Mouse (Mus musculus) embryonic stem cell, embryonic (primary cell): ENCODE measurements around the gene Vwa7.
"Not testable (repeated sequence)": the region's sequence is repeated elsewhere in the genome, so short reads cannot be mapped to it uniquely, and the experiment has no call there.

Experiments
- CTCF ChIA-PET, 4 experiments: fragments of 300-600 bp in 2 of 4; fragments of 350-600 bp in 2 of 4; sonication (Branson Sonifier 250); formaldehyde crosslinking; loops; one replicate each; lab custom pipeline; 2022; ENCODE audit warnings: inconsistent platforms in 2 of 4; lab: Charles Lee
- POLR2A ChIA-PET, 4 experiments: fragments of 300-600 bp in 2 of 4; fragments of 350-600 bp in 2 of 4; sonication (Branson Sonifier 250); formaldehyde crosslinking; loops; one replicate each; lab custom pipeline; 2022; ENCODE audit warnings: antibody characterized with exemption in 4 of 4, inconsistent platforms in 1 of 4; lab: Charles Lee

Gene Vwa7

GRCm38 (mm10) chr17:35016376-35016775, at the start of gene Vwa7:
Vwa7 (plus strand) TSS chr17:35016579.
- POLR2A ChIA-PET: interaction anchor here in 2 of 4 experiments (0.7 to 2.6 kb wide), 6 partner anchors 16 to 130 kb away, joined by 3 to 6 read pairs (median 3); partner anchors contain the start of gene Ly6g6e (in 2 of the 2)
- CTCF ChIA-PET: interaction anchor here in 1 of 4 experiments (1.1 kb wide), 1 partner anchor 14 kb away, joined by 3 read pairs; no protein-coding TSS in a partner anchor

- POLR2A ChIA-PET: interaction anchor here in 2 of 4 experiments (1.5 to 5.9 kb wide), 3 partner anchors 14 to 17 kb away, joined by 5 to 32 read pairs (median 10); no protein-coding TSS in a partner anchor
- CTCF ChIA-PET: not testable (repeated sequence)
Observed at GRCm38 (mm10) chr17:34969822-34970221, 46.6 kb upstream of the Vwa7 start, which contains the start of gene Gm20481. Gm20481 (plus strand) TSS chr17:34969912.

- CTCF ChIA-PET, POLR2A ChIA-PET: not testable (repeated sequence)
Observed at GRCm38 (mm10) chr17:34970850-34971249, 45.5 kb upstream of the Vwa7 start.

GRCm38 (mm10) chr17:34971694-34972068, 44.7 kb upstream of the Vwa7 start:
- POLR2A ChIA-PET: interaction anchor here in 3 of 4 experiments (0.7 to 7.3 kb wide), 12 partner anchors 9 to 270 kb away, joined by 3 to 111 read pairs (median 5); partner anchors contain the start of genes Ddx39b (in 1 of the 3), Hspa1b (in 1 of the 3) and Lsm2 (in 1 of the 3)
- CTCF ChIA-PET: interaction anchor here in 1 of 4 experiments (1.0 to 1.2 kb wide), 2 partner anchors 10 to 197 kb away, joined by 3 to 4 read pairs; partner anchors contain the start of gene Lsm2

GRCm38 (mm10) chr17:34972069-34972749, 44.2 kb upstream of the Vwa7 start, which contains the start of the genes Hspa1a and Hspa1l:
Hspa1a (minus strand) TSS chr17:34972156.
Hspa1l (plus strand) TSS chr17:34972703.
- POLR2A ChIA-PET: interaction anchor here (0.6 to 7.3 kb wide), 20 partner anchors 8 to 274 kb away, joined by 3 to 111 read pairs (median 5); partner anchors contain the start of genes Ddx39b (in 2 of the 4), Hspa1b (in 2 of the 4), Lsm2 (in 2 of the 4) and Ehmt2 (in 1 of the 4)
- CTCF ChIA-PET: interaction anchor here in 2 of 4 experiments (0.6 to 1.2 kb wide), 4 partner anchors 9 to 334 kb away, joined by 3 to 4 read pairs (median 3); partner anchors contain the start of gene Lsm2 (in 1 of the 2)

- ChIA-PET POLR2A (interaction anchor here (0.5 to 7.3 kb wide), 16 partner anchors 10 to 280 kb away, joined by 3 to 111 read pairs (median 3); partner anchors contain the start of genes Hspa1b (in 1 of the 4) and Msh5 (in 1 of the 4)), CTCF (interaction anchor here in 3 of 4 experiments (0.6 to 1.2 kb wide), 5 partner anchors 11 to 1024 kb away, joined by 3 to 7 read pairs (median 4); partner anchors contain the start of gene B3galt4 (in 1 of the 3))
Observed at GRCm38 (mm10) chr17:34975581-34976492, 40.5 kb upstream of the Vwa7 start.

- CTCF ChIA-PET: interaction anchor here in 1 of 4 experiments (0.7 kb wide), 1 partner anchor 1025 kb away, joined by 3 read pairs; the partner anchor contains the start of gene B3galt4
Observed at GRCm38 (mm10) chr17:34977000-34977399, 39.4 kb upstream of the Vwa7 start.

GRCm38 (mm10) chr17:34978239-34978638, 38.1 kb upstream of the Vwa7 start:
- CTCF ChIA-PET: interaction anchor here in 2 of 4 experiments (0.6 to 1.3 kb wide), 3 partner anchors 11 to 64 kb away, joined by 3 to 11 read pairs (median 7); partner anchors contain the start of gene Slc44a4 (in 1 of the 2)
- POLR2A ChIA-PET: interaction anchor here in 3 of 4 experiments (0.6 to 7.3 kb wide), 11 partner anchors 8 to 28 kb away, joined by 3 to 111 read pairs (median 4); no protein-coding TSS in a partner anchor

More at GRCm38 (mm10) chr17:34977000-34977399, 39.4 kb upstream of the Vwa7 start:
- POLR2A ChIA-PET: interaction anchor here in 3 of 4 experiments (1.1 to 7.3 kb wide), 8 partner anchors 10 to 26 kb away, joined by 3 to 111 read pairs (median 4); partner anchors contain the start of gene Hspa1b (in 1 of the 3)

- ChIA-PET CTCF (interaction anchor here in 2 of 4 experiments (0.7 to 1.1 kb wide), 2 partner anchors 23 to 27 kb away, joined by 3 to 4 read pairs; no protein-coding TSS in a partner anchor), POLR2A (interaction anchor here in 3 of 4 experiments (0.6 to 1.3 kb wide), 7 partner anchors 15 to 322 kb away, joined by 3 to 7 read pairs (median 4); partner anchors contain the start of gene Hspa1b (in 1 of the 3))
Observed at GRCm38 (mm10) chr17:34979631-34980030, 36.7 kb upstream of the Vwa7 start.

- ChIA-PET POLR2A (interaction anchor here (0.5 to 5.2 kb wide), 23 partner anchors 8 to 452 kb away, joined by 3 to 87 read pairs (median 6); partner anchors contain the start of genes Csnk2b (in 1 of the 4), Gpank1 (in 1 of the 4), Hspa1a (in 1 of the 4) and Hspa1l (in 1 of the 4)), CTCF (interaction anchor here in 2 of 4 experiments (0.8 to 1.8 kb wide), 4 partner anchors 28 to 52 kb away, joined by 3 to 12 read pairs (median 6); no protein-coding TSS in a partner anchor)
Observed at GRCm38 (mm10) chr17:34980655-34981054, 35.7 kb upstream of the Vwa7 start.

- ChIA-PET POLR2A (interaction anchor here (0.6 to 5.2 kb wide), 43 partner anchors 9 to 335 kb away, joined by 3 to 87 read pairs (median 3); partner anchors contain the start of genes Hspa1l (in 2 of the 4), Vars (in 2 of the 4), Atf6b (in 1 of the 4) and Ddx39b (in 1 of the 4)), CTCF (interaction anchor here (0.6 to 1.8 kb wide), 12 partner anchors 9 to 69 kb away, joined by 3 to 12 read pairs (median 4); partner anchors contain the start of genes Hspa1a (in 1 of the 4) and Hspa1l (in 1 of the 4))
Observed at GRCm38 (mm10) chr17:34981690-34982180, 34.6 kb upstream of the Vwa7 start, which contains the start of gene Lsm2. Lsm2 (plus strand) TSS chr17:34981862.

GRCm38 (mm10) chr17:34982328-34982727, 34.1 kb upstream of the Vwa7 start:
- POLR2A ChIA-PET: interaction anchor here in 3 of 4 experiments (0.6 to 5.2 kb wide), 21 partner anchors 9 to 259 kb away, joined by 3 to 87 read pairs (median 8); partner anchors contain the start of genes Vars (in 2 of the 3), Ddx39b (in 1 of the 3), Gm20547 (in 1 of the 3) and Hspa1l (in 1 of the 3)
- CTCF ChIA-PET: interaction anchor here in 2 of 4 experiments (0.7 to 1.4 kb wide), 2 partner anchors 32 to 39 kb away, joined by 3 read pairs; no protein-coding TSS in a partner anchor

- ChIA-PET CTCF (interaction anchor here (0.5 to 1.8 kb wide), 9 partner anchors 13 to 1384 kb away, joined by 3 to 10 read pairs (median 5); no protein-coding TSS in a partner anchor), POLR2A (interaction anchor here in 3 of 4 experiments (0.6 to 5.2 kb wide), 19 partner anchors 10 to 93 kb away, joined by 3 to 84 read pairs (median 4); partner anchors contain the start of gene Vars (in 1 of the 3))
Observed at GRCm38 (mm10) chr17:34984218-34984617, 32.2 kb upstream of the Vwa7 start.

- CTCF ChIA-PET: no interaction called here
- POLR2A ChIA-PET: interaction anchor here in 3 of 4 experiments (0.5 to 4.2 kb wide), 14 partner anchors 8 to 247 kb away, joined by 3 to 18 read pairs (median 6); partner anchors contain the start of gene Ddx39b (in 1 of the 3)
Observed at GRCm38 (mm10) chr17:34994751-34995150, 21.6 kb upstream of the Vwa7 start.

- POLR2A ChIA-PET: interaction anchor here in 3 of 4 experiments (0.6 to 4.2 kb wide), 14 partner anchors 9 to 246 kb away, joined by 3 to 18 read pairs (median 4); partner anchors contain the start of genes C2 (in 1 of the 3), Ddx39b (in 1 of the 3) and Ehmt2 (in 1 of the 3)
- CTCF ChIA-PET: not testable (repeated sequence)
Observed at GRCm38 (mm10) chr17:34995192-34995591, 21.2 kb upstream of the Vwa7 start.
